Mouse (Mus musculus) CH12.LX (cell line): ENCODE measurements at regions not wholly inside any gene's neighbourhood (a gene's known extent, or its start where the extent isn't known, plus 50 kb on each side); places are given as distances from the start of the nearest gene placed in this dataset.
"Not testable (repeated sequence)": the region's sequence is repeated elsewhere in the genome, so short reads cannot be mapped to it uniquely, and the experiment has no call there.

Experiments
- DNase-seq: peaks from one replicate; pipeline ENCODE4 v3.0.0-alpha.2; 2013; ENCODE audit errors: extremely low read depth
- H3K27ac ChIP-seq: 2 replicates; pipeline ENCODE4 v1.5.1; 2012; ENCODE audit warnings: low read depth, mild to moderate bottlenecking, control low read depth, moderate library complexity; ENCODE audit not compliant: insufficient read depth
- H3K27me3 ChIP-seq: replicated peaks from 2 replicates; pipeline ENCODE3; 2012; ENCODE audit warnings: inconsistent platforms
- H3K36me3 ChIP-seq, 2 experiments: replicated peaks in 1 of 2; 2 replicates each; pipeline versions ENCODE3 to v1.6.1; 2012; ENCODE audit warnings: inconsistent platforms in 1 of 2, low read length in 1 of 2, mild to moderate bottlenecking in 1 of 2, mixed read lengths in 1 of 2, moderate library complexity in 1 of 2; ENCODE audit not compliant: control insufficient read depth in 1 of 2, insufficient read depth in 1 of 2
- H3K4me1 ChIP-seq, 2 experiments: 2 replicates each; pipeline ENCODE4 v1.6.1; 2012; ENCODE audit warnings: inconsistent platforms in 1 of 2, moderate library complexity in 1 of 2; ENCODE audit not compliant: insufficient read depth in 2 of 2, control insufficient read depth in 1 of 2
- H3K4me2 ChIP-seq: 2 replicates; pipeline ENCODE4 v1.6.1; 2012; ENCODE audit warnings: low read depth, mild to moderate bottlenecking, control low read depth; ENCODE audit not compliant: poor library complexity, insufficient read depth, severe bottlenecking
- H3K4me3 ChIP-seq, 3 experiments: fragments of 150-350 bp in 1 of 3; sonication (generic) in 1 of 3; replicated peaks in 1 of 3; 2 replicates each; pipeline versions ENCODE3 to v1.5.1; 2011 to 2012; ENCODE audit warnings: low read depth in 2 of 3, low read length in 2 of 3, mild to moderate bottlenecking in 2 of 3, moderate library complexity in 2 of 3, control low read depth in 1 of 3, improper control_type of control experiment in 1 of 3, inconsistent platforms in 1 of 3, mixed read lengths in 1 of 3; ENCODE audit not compliant: poor library complexity in 1 of 3
- H3K79me2 ChIP-seq: replicated peaks from 2 replicates; pipeline ENCODE4 v1.6.1; 2012; ENCODE audit warnings: mild to moderate bottlenecking, moderate library complexity; ENCODE audit not compliant: control insufficient read depth, poor library complexity, insufficient read depth, severe bottlenecking; ENCODE audit errors: extremely low read depth
- H3K9ac ChIP-seq: 2 replicates; pipeline ENCODE4 v1.6.1; 2012; ENCODE audit warnings: low read depth, mild to moderate bottlenecking, control low read depth, moderate library complexity; ENCODE audit not compliant: insufficient read depth
- H3K9me3 ChIP-seq: replicated peaks from 2 replicates; pipeline ENCODE3; 2012; ENCODE audit warnings: low read length, inconsistent platforms, mixed read lengths
- CTCF ChIP-seq, 2 experiments: IDR thresholded peaks in 1 of 2; conservative IDR thresholded peaks in 1 of 2; 2 replicates each; pipeline ENCODE4 v1.5.1; 2011 to 2012; ENCODE audit warnings: low read depth in 2 of 2, low read length in 2 of 2, improper control_type of control experiment in 1 of 2, inconsistent platforms in 1 of 2, mild to moderate bottlenecking in 1 of 2, moderate library complexity in 1 of 2
- E2F4 ChIP-seq: IDR thresholded peaks from 2 replicates; pipeline ENCODE4 v1.6.1; 2011; ENCODE audit warnings: low read depth, low read length, improper control_type of control experiment; ENCODE audit not compliant: insufficient replicate concordance
- EP300 ChIP-seq: IDR thresholded peaks from 2 replicates; pipeline ENCODE4 v1.6.1; 2011; ENCODE audit warnings: low read length, improper control_type of control experiment
- GABPA ChIP-seq: IDR thresholded peaks from 2 replicates; pipeline ENCODE4 v1.6.1; 2012; ENCODE audit warnings: low read depth, low read length, improper control_type of control experiment, inconsistent platforms; ENCODE audit not compliant: insufficient replicate concordance
- JUND ChIP-seq: conservative IDR thresholded peaks from 2 replicates; pipeline ENCODE4 v1.6.1; 2011; ENCODE audit warnings: low read depth, low read length, improper control_type of control experiment
- MAFK ChIP-seq: IDR thresholded peaks from 2 replicates; pipeline ENCODE4 v1.6.1; 2011; ENCODE audit warnings: low read length, improper control_type of control experiment; ENCODE audit not compliant: insufficient replicate concordance
- MAX ChIP-seq: IDR thresholded peaks from 2 replicates; pipeline ENCODE4 v1.6.1; 2011; ENCODE audit warnings: low read length, improper control_type of control experiment
- MEF2A ChIP-seq: IDR thresholded peaks from 2 replicates; pipeline ENCODE4 v1.6.1; 2014; ENCODE audit warnings: low read depth, mild to moderate bottlenecking, inconsistent platforms, low read length, improper control_type of control experiment, borderline replicate concordance
- POLR2A ChIP-seq: IDR thresholded peaks from 2 replicates; pipeline ENCODE4 v1.6.1; 2011; ENCODE audit warnings: low read depth, mild to moderate bottlenecking, improper control_type of control experiment, low read length
- SMC3 ChIP-seq: IDR thresholded peaks from 2 replicates; pipeline ENCODE4 v1.6.1; 2011; ENCODE audit warnings: low read depth, low read length, improper control_type of control experiment
- TCF12 ChIP-seq: IDR thresholded peaks from 2 replicates; pipeline ENCODE4 v1.6.1; 2014; ENCODE audit warnings: low read depth, mild to moderate bottlenecking, inconsistent platforms, low read length, improper control_type of control experiment
- USF2 ChIP-seq: conservative IDR thresholded peaks from 2 replicates; pipeline ENCODE4 v1.6.1; 2011; ENCODE audit warnings: low read depth, low read length, improper control_type of control experiment
- ZKSCAN1 ChIP-seq: IDR thresholded peaks from 2 replicates; pipeline ENCODE4 v1.6.1; 2012; ENCODE audit warnings: low read depth, inconsistent platforms, low read length, improper control_type of control experiment, borderline replicate concordance
- dilution Hi-C: fragments of 300-500 bp; cut with MboI; formaldehyde crosslinking; loops from 2 replicates; pipeline ENCODE4 v1.14.3; 2020; ENCODE audit warnings: low sequenced_read_pairs; ENCODE audit not compliant: extremely low pct_unique_long_range_greater_than_20kb, extremely low pct_ligation_motif_present
- in situ Hi-C: fragments of 300-500 bp; cut with MboI; formaldehyde crosslinking; loops from 3 replicates; pipeline ENCODE4 v1.14.3; 2019; ENCODE audit warnings: low sequenced_read_pairs, low pct_ligation_motif_present, low pct_unique_long_range_greater_than_20kb, mixed read lengths

DNA sequence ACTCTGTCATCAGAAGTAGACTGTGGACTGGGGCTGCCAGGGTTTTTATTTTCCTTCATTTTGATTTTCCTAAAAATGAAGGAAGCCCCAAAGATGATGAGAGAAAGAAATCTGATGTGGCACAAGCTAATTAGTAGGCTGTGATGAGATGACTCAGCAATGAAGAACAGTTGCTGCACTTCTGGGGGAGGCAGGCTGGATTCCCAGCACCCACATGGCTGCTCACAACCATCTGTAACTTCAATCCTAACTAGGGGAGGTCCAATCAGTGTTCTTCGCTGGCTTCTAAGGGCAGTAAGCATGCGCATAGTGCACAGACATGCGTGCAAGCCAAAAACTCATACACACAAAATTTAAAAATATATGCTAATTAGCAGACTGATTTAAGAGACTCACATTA, 191.0 kb upstream of the Pex5l start:
- Histone ChIP-seq H3K4me3 (no peak overlapping the region), H3K4me1 (no peaks in the 10 kb centered on the region), H3K9ac (no peak overlapping the region), H3K36me3 (no peaks in the 10 kb centered on the region), H3K4me2 (no peak overlapping the region), H3K27ac (no peak overlapping the region), H3K79me2 (no peaks in the 10 kb centered on the region), H3K27me3 (no peaks in the 10 kb centered on the region), H3K9me3 (no peaks in the 10 kb centered on the region)
- in situ Hi-C loops: no loop called here
- DNase-seq: no peak
- TF ChIP-seq JUND (no peak), EP300 (no peak)
- dilution Hi-C loops: no loop called here

DNA sequence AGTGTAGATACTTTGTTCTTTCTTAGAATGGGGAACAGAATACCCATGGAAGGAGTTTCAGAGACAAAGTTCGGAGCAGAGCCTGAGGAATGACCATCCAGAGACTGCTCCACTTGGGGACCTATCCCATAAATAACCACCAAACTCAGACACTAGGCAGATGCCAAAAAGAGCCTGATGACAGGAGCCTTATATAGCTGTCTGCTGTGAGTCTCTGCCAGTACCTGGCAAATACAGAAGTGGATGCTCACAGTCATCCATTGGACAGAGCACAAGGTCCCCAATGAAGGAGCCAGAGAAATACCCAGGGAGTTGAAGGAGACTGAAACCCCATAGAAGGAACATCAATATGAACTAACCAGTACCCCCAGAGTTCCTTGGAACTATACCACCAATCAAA, 174.6 kb upstream of the Pex5l start:
- H3K4me2 ChIP-seq, H3K9me3 ChIP-seq, H3K27ac ChIP-seq, DNase-seq, H3K4me3 ChIP-seq, H3K9ac ChIP-seq, H3K36me3 ChIP-seq, dilution Hi-C loops, H3K79me2 ChIP-seq, H3K4me1 ChIP-seq, in situ Hi-C loops, H3K27me3 ChIP-seq: not testable (repeated sequence)

DNA sequence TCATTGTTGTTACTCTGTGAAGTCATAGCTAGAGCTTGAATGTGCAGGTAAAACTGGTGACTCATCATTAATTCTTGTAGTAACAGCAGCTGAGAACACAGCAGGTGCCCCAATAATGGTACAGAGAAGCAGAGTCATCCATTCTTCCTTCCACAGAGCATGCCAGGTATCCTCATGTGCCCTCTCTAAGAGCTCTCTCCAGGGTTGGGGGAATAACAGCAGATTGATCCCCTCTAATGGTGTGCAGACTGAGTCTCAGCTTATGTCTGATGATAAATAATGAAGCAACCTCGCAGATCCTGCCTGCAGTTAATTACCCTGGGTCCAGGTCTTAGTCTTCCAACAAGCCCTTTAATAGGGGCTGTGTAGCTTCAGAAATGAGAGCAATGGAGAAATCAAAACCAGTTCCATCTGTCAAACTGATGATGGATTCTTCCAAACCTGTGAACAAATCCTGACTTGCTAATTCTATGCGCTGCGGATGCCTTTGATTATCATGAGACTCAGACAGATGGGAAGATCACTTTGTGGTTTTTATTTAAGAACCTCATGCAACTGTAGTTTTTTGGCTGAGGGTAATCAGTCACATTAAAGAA, 169.3 kb upstream of the Pex5l start:
- H3K27ac ChIP-seq: no peak overlapping the region
- in situ Hi-C loops: no loop called here
- peaks cover 0 to 6% of the 10 kb centered on the region in 2 experiments; a peak in 1 of 4 replicates for H3K4me1 ChIP-seq
- no peaks in the 10 kb centered on the region for H3K79me2 ChIP-seq
- H3K4me2 ChIP-seq: no peak overlapping the region
- H3K27me3 ChIP-seq: no peaks in the 10 kb centered on the region
- dilution Hi-C loops: no loop called here
- no peak overlapping the region for H3K4me3 ChIP-seq
- no peaks in the 10 kb centered on the region for H3K9me3 ChIP-seq
- DNase-seq: no peak
- H3K9ac ChIP-seq: no peak overlapping the region
- peaks cover 0 to under 1% of the 10 kb centered on the region in 2 experiments for H3K36me3 ChIP-seq
- TF ChIP-seq E2F4: no peak
- no peak for TF ChIP-seq MEF2A
- TF ChIP-seq ZKSCAN1: no peak
- no peak for TF ChIP-seq MAX
- no peak for TF ChIP-seq CTCF (conservative IDR thresholded peaks at IDR 0.05 in 1 of 2, IDR thresholded peaks at IDR 0.05 in 1 of 2; ENCODE audit: low read depth in 2 of 2, low read length in 2 of 2)
- TF ChIP-seq MAFK: no peak
- no peak for TF ChIP-seq GABPA
- TF ChIP-seq TCF12: no peak
- no peak for TF ChIP-seq SMC3
- no peak for TF ChIP-seq USF2
- no peak for TF ChIP-seq POLR2A
